Mouse (Mus musculus): ENCODE measurements at regions not wholly inside any gene's neighbourhood (a gene's known extent, or its start where the extent isn't known, plus 50 kb on each side); places are given as distances from the start of the nearest gene placed in this dataset.

GRCm38 (mm10) chr2:147702330-147703063, 340.8 kb downstream of the Pax1 start:
- DNase-seq (ENCODE audit: low spot score) = no peak

GRCm38 (mm10) chr2:147699524-147700081, 337.9 kb downstream of the Pax1 start:
- DNase-seq (ENCODE audit: low spot score) = no peak

- DNase-seq (ENCODE audit: low spot score) = peak; percentile 18
Observed at GRCm38 (mm10) chr2:147691896-147692295, 330.2 kb downstream of the Pax1 start.

- no peak for DNase-seq (ENCODE audit: low spot score)
Observed at GRCm38 (mm10) chr2:147690506-147691208, 328.9 kb downstream of the Pax1 start.

GRCm38 (mm10) chr2:147688742-147689141, 327.0 kb downstream of the Pax1 start:
- peak; percentile 82 for DNase-seq (ENCODE audit: low spot score)

- DNase-seq (ENCODE audit: low spot score) = peak; percentile 68
Observed at GRCm38 (mm10) chr2:147656667-147657066, 294.9 kb downstream of the Pax1 start.

GRCm38 (mm10) chr2:147650229-147650628, 288.5 kb downstream of the Pax1 start:
- no peak for DNase-seq (ENCODE audit: low spot score)

- no peak for DNase-seq (ENCODE audit: low spot score)
Observed at GRCm38 (mm10) chr2:147647972-147648371, 286.2 kb downstream of the Pax1 start.

- no peak for DNase-seq (ENCODE audit: low spot score)
Observed at GRCm38 (mm10) chr2:147647506-147647905, 285.8 kb downstream of the Pax1 start.

GRCm38 (mm10) chr2:147637882-147638281, 276.2 kb downstream of the Pax1 start:
- DNase-seq (ENCODE audit: low spot score) = no peak

- no peak for DNase-seq (ENCODE audit: low spot score)
Observed at GRCm38 (mm10) chr2:147632737-147633136, 271.0 kb downstream of the Pax1 start.

GRCm38 (mm10) chr2:147629716-147630115, 268.0 kb downstream of the Pax1 start:
- no peak for DNase-seq (ENCODE audit: low spot score)

GRCm38 (mm10) chr2:147627096-147627495, 265.4 kb downstream of the Pax1 start:
- DNase-seq (ENCODE audit: low spot score) = no peak

- no peak for DNase-seq (ENCODE audit: low spot score)
Observed at GRCm38 (mm10) chr2:147623116-147623515, 261.4 kb downstream of the Pax1 start.

GRCm38 (mm10) chr2:147617849-147618248, 256.1 kb downstream of the Pax1 start:
- peak; percentile 45 for DNase-seq (ENCODE audit: low spot score)

GRCm38 (mm10) chr2:147610343-147610742, 248.6 kb downstream of the Pax1 start:
- no peak for DNase-seq (ENCODE audit: low spot score)

GRCm38 (mm10) chr2:147601639-147602038, 239.9 kb downstream of the Pax1 start:
- peak; percentile 73 for DNase-seq (ENCODE audit: low spot score)

GRCm38 (mm10) chr2:147572413-147572812, 210.7 kb downstream of the Pax1 start:
- DNase-seq (ENCODE audit: low spot score) = no peak

GRCm38 (mm10) chr2:147561220-147561619, 199.5 kb downstream of the Pax1 start:
- no peak for DNase-seq (ENCODE audit: low spot score)

GRCm38 (mm10) chr2:147560426-147561155, 198.9 kb downstream of the Pax1 start:
- DNase-seq (ENCODE audit: low spot score) = peak; percentile 67

GRCm38 (mm10) chr2:147529161-147529560, 167.4 kb downstream of the Pax1 start:
- peak; percentile 14 for DNase-seq (ENCODE audit: low spot score)

- no peak for DNase-seq (ENCODE audit: low spot score)
Observed at GRCm38 (mm10) chr2:147515436-147515835, 153.7 kb downstream of the Pax1 start.
